Mouse (Mus musculus) E14TG2a.4 (cell line): ENCODE measurements around the gene Astl.

ENCODE experiments used
- CTCF ChIP-seq: conservative IDR thresholded peaks from 2 replicates; pipeline ENCODE4 v1.5.1; 2014; ENCODE audit warnings: low read length
- NANOG ChIP-seq: IDR thresholded peaks from 2 replicates; pipeline ENCODE4 v1.6.1; 2014; ENCODE audit warnings: borderline replicate concordance, low read length, mixed read lengths
- POU5F1 ChIP-seq: IDR thresholded peaks from 2 replicates; pipeline ENCODE4 v1.6.1; 2014; ENCODE audit warnings: low read length, borderline replicate concordance

DNA sequence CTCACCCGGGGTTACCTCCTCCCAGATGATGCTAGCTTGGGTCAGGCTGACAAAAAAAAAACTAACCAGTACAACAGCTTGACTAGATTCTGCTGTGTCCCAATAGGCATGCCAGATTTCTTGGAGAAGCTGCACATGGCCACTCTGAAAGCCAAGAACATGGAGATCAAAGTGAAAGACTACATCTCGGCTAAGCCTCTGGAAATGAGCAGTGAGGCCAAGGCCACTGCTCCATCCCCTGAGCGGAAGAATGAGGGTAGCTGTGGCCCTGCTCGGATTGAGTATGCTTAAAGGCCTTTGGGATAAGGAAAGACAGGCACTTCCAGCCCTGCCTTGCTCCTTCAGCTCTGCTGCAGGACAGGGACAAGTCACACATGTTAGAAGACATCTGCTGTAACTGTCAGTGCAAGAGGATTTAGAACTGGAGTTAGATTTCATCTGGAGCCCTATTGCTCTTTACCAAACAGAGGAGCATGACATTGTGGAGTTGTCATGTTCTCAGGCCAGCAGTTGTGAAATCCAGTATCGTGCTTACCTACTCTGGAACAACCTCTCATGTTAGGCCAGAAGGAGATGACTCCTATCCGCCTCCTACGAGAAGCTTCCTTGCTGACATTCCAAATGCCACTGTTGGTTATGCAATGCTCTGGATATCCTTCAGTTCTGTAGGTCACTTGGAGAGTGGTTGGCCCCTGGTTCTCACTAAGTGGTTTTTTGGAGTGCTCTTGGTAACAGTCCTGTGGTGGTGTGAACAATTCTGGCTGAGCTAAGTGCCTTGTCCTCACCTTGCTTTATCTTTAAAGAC is 41.2 kb upstream of the Astl start:
- TF ChIP-seq CTCF = no peak
- no peak for TF ChIP-seq POU5F1
- TF ChIP-seq NANOG = no peak
